Mouse (Mus musculus): ENCODE results near the gene 1810009J06Rik. TPM values are rescaled to one million over a fixed set of nuclear protein-coding genes. Genes with fewer than 3 reads are reported as not detected.
"Not testable (repeated sequence)": the region's sequence is repeated elsewhere in the genome, so short reads cannot be mapped to it uniquely, and the experiment has no call there.

1810009J06Rik gene
- not detected in 2 replicates for total RNA-seq (2021)
- long read RNA-seq, result 0 reads

DNA sequence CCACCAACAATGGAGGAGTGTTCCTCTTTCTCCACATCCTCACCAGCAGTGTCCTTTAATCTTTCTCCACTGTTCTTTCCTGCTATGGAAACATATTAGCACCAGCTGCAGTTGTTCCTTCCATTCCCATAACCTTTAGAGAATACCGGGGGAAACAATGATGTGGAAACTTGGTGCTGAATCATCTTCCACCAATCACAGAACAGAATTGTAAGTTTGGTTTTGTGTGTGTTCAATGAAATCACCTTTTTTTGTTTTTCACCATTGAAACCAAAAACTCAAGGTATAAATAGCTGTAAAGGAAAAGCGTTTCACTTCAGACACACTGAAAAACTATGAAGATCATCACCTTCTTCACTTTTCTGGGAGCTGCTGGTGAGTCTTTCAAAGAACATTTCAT, at the start of gene 1810009J06Rik:
Gene 1810009J06Rik (plus strand): TSS at position 301 of the 400 bp plus-strand sequence.
- not testable (repeated sequence) for DNase-seq

GRCm38 (mm10) chr6:40919954-40920353, 44.6 kb upstream of the 1810009J06Rik start:
- no peak for DNase-seq

DNA sequence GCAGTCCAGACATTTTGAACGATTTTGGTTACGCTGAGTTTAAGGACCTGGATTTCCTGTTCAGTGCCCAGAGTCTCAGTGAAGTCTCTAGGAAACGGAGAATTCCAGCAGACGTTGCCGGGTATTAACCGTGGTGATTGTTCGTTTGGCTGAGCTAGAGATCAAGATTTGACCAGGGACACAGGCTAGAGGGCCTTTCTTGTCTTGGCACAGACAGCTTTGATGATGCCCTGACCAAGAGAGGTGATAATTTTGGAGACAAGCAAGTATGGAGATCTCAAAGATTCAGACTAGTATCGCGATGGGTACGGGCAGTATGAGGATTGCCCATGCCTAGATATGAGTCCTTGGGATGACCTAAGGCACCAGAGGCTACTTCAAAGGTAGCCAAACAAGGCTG, 24.1 kb upstream of the 1810009J06Rik start, which contains the start of gene 1700074P13Rik:
Gene 1700074P13Rik (minus strand): TSS at position 101 of the 400 bp plus-strand sequence.
- no peak for DNase-seq

DNA sequence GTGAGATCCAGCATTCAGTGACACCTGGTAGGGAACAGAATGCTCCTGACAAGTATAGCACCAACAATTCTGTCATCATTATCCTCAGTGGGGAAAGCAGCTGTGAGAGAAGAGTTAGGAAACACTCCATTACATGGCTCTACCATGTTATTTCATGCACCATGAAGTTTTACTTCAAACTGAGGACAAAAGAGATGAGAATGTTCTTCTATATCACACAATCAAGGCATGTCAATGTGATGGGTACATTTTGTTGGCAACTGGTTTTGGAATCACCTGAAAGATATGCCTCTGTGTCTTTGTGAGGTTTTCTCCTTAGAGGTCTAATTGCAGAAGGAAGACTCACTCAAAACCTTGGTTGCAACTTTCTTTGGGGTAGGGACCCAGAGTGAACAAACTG, 12.8 kb upstream of the 1810009J06Rik start, which contains the start of gene Gm4744:
Gene Gm4744 (minus strand): TSS at position 101 of the 400 bp plus-strand sequence.
- no peak for DNase-seq

GRCm38 (mm10) chr6:40953716-40954115, 10.8 kb upstream of the 1810009J06Rik start:
- DNase-seq, result no peak

DNA sequence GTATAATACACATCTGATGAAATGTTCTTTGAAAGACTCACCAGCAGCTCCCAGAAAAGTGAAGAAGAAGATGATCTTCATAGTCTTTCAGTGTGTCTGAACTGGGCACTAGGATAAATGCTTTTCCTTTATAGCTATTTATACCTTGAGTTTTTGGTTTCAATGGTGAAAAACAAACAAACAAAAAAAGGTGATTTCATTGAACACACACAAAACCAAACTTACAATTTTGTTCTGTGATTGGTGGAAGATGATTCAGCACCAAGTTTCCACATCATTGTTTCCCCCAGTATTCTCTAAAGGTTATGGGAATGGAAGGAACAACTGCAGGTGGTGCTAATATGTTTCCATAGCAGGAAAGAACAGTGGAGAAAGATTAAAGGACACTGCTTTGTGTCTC, 34.8 kb downstream of the 1810009J06Rik start, which contains the start of gene Gm2663:
Gene Gm2663 (minus strand): TSS at position 101 of the 400 bp plus-strand sequence.
- DNase-seq, result not testable (repeated sequence)

DNA sequence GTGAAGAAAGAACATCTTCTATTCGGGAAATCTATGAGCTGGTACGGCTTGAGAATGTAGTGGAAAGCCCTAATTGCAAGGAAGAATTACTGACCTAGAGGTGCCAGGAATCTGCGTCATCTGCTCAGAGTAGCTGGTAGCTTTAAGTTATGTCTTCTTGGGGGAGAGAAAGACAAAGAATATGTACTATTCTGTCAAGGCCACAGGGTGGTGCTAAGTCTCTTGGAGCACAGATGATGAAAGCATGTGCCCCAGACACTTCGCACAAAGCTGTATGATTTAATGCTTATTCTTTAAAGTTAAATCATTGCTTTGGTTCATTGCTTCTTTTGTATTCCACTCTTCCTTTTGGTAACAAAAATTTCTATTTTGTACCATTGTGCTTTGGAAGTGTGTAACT, 50.5 kb downstream of the 1810009J06Rik start:
- DNase-seq, result no peak

Other genes starting within 250 kb of the 1810009J06Rik start
- gene Moxd2, start 77.3 kb upstream of the 1810009J06Rik start, total RNA-seq (2021), result not detected in 2 replicates
- gene Prss58, start 64.4 kb upstream of the 1810009J06Rik start, total RNA-seq (2021), result not detected in 2 replicates
- not detected in 2 replicates for gene 1700074P13Rik, start 24.2 kb upstream of the 1810009J06Rik start, total RNA-seq (2021)
- not detected in 2 replicates for gene Gm4744, start 12.9 kb upstream of the 1810009J06Rik start, total RNA-seq (2021)
- gene Gm2663, start 34.7 kb downstream of the 1810009J06Rik start, total RNA-seq (2021), result not detected in 2 replicates
- gene 2210010C04Rik, start 70.8 kb downstream of the 1810009J06Rik start, total RNA-seq (2021), result not detected in 2 replicates